Comparison of ENCODE assay signal across 16 mouse cellular contexts in genomic region chr10:86829515-86829914, GRCm38 (mm10). TPM values are rescaled to one million over a fixed set of nuclear protein-coding genes. Genes with fewer than 3 reads are reported as not detected.
DNase-seq lines count a peak whose midpoint lies in the region; ATAC-seq and TF ChIP-seq lines count a peak whose summit lies in the region.
"Had no signal": no experiment of that assay in that cellular context is flagged by ENCODE, and none has a peak within 500 bp of the region (broad histone marks: within the 10 kb centered on the region; RNA-seq: fewer than 3 reads in every experiment).

No protein-coding gene starts in this region.

- peaks cover 15% of the 10 kb centered on the region for H3K4me1 ChIP-seq in cerebellum, adult 2 months (ENCODE audit: control insufficient read depth, insufficient read depth, low read length)
- H3K4me1 ChIP-seq: intestine, embryonic 15.5 days; neural tube, embryonic 15.5 days had no signal

- no peak overlapping the region for H3K27ac ChIP-seq in cerebellum, adult 2 months (ENCODE audit: insufficient read depth, low read length)
- H3K27ac ChIP-seq in left cerebral cortex, adult 2 months, result no peak overlapping the region
- H3K27ac ChIP-seq: embryonic facial prominence, embryonic 13.5 days; intestine, embryonic 15.5 days; limb, embryonic 15.5 days; neural tube, embryonic 15.5 days had no signal

- no peak overlapping the region for H3K4me3 ChIP-seq in cerebellum, adult 2 months (replicated peaks; ENCODE audit: insufficient read depth, low read depth, low read length)
- H3K4me3 ChIP-seq in left cerebral cortex, adult 2 months, result no peak overlapping the region
- H3K4me3 ChIP-seq: embryonic facial prominence, embryonic 13.5 days; intestine, embryonic 15.5 days; limb, embryonic 15.5 days; neural tube, embryonic 15.5 days had no signal

- no peak for TF ChIP-seq POLR2A in cerebellum, adult 2 months (IDR thresholded peaks at IDR 0.05; ENCODE audit: borderline replicate concordance, insufficient read depth, low read length)

- no peak for DNase-seq in cerebellum, adult 2 months
- DNase-seq in cerebellum, adult 9-11 months, result no peak
- no peak for DNase-seq in left cerebral cortex, adult 2 months (ENCODE audit: extremely low spot score in 1 of 2, low spot score in 2 of 2)
- no peak for DNase-seq in left cerebral cortex, postnatal 25 days (ENCODE audit: low spot score in 2 of 2)
- DNase-seq in 416B (ENCODE audit: low read depth) (peak; percentile 13), R1 (ENCODE audit: low read depth, low spot score) (peak; percentile 60)
- DNase-seq in adrenal gland, adult 18-20 months (ENCODE audit: low spot score in 2 of 2), result no peak
- DNase-seq: adrenal gland, postnatal 14 days; cerebellum, postnatal 36 days; heart, postnatal 4 days; retina, postnatal 1 day had no signal

- intact Hi-C loops in left cerebral cortex, adult 2 months (cut with DNase I), result no loop called here
- intact Hi-C loops in left cerebral cortex, postnatal 25 days (cut with DNase I), result loop anchor here (10.0 kb wide), 1 partner anchor 125 kb away; the partner anchor contains the start of genes Hsp90b1 and Ttc41

- WGBS in cerebellum, adult 2 months, result 95% methylated on average over 2 of the region's 2 CpGs

- H3K27me3 ChIP-seq in cerebellum, adult 2 months (ENCODE audit: control insufficient read depth, insufficient read depth, low read length), result no peaks in the 10 kb centered on the region
- H3K27me3 ChIP-seq: embryonic facial prominence, embryonic 13.5 days; intestine, embryonic 15.5 days; limb, embryonic 15.5 days; neural tube, embryonic 15.5 days had no signal

- ATAC-seq in megakaryocyte, adult 5-6 weeks (ENCODE audit: poor library complexity, severe bottlenecking), result no peak
- ATAC-seq: intestine, embryonic 15.5 days had no signal

- 0 out of 2 replicates have a peak, but pooled peaks have one; percentile 16 for TF ChIP-seq CTCF in cerebellum, adult 2 months (IDR thresholded peaks at IDR 0.05; ENCODE audit: borderline replicate concordance, insufficient read depth, low read depth, low read length)
- peak; percentile 46 for TF ChIP-seq CTCF in left cerebral cortex, adult 2 months (IDR thresholded peaks at IDR 0.05)

RNA-seq across cellular contexts. Expression of gene Nt5dc3, which starts 50.7 kb away (rescaled TPM):
- polyA plus RNA-seq in cerebellum, adult 2 months (2012; rRNA removed), result 44.2 and 48.9 TPM in 2 replicates
- total RNA-seq in left cerebral cortex, adult 2 months (2021), result 10 to 100 TPM; 83.9 to 93.6 TPM
- 10 to 100 TPM; 81.0 to 81.1 TPM for total RNA-seq in left cerebral cortex, postnatal 25 days (2021)
- total RNA-seq in megakaryocyte, adult 5-6 weeks (2015), result 2.0 and 2.5 TPM in 2 replicates
- 1.7 and 1.8 TPM in 2 replicates for total RNA-seq in megakaryocyte, adult 5-6 weeks (2017)
- total RNA-seq in adrenal gland, adult 18-20 months (2021), result 10 to 100 TPM; 39.3 to 46.3 TPM

Comparison
In these comparisons a context has a peak if more than half of its experiments do, and no peak if none do; other contexts are left out.
1. DNase-seq: peak in 416B (single experiment) and R1 (single experiment); none in cerebellum, adult 2 months (0 of 2), cerebellum, adult 9-11 months (single experiment), left cerebral cortex, adult 2 months (0 of 2), left cerebral cortex, postnatal 25 days (0 of 2) and adrenal gland, adult 18-20 months (0 of 2).
2. RNA of gene Nt5dc3, which starts 50.7 kb away (total RNA-seq): 83.9 to 93.6 TPM in left cerebral cortex, adult 2 months, 81.0 to 81.1 TPM in left cerebral cortex, postnatal 25 days and 39.3 to 46.3 TPM in adrenal gland, adult 18-20 months; 1.7 to 2.5 TPM in megakaryocyte, adult 5-6 weeks; every median in the first group is over 10 times any median in the second.